Mouse (Mus musculus) 3134 (cell line): Measurements from ENCODE around the gene D5Ertd579e.
A peak's percentile ranks its signal among the peaks of the same experiment; 100 is the strongest.
"Not testable (repeated sequence)": the region's sequence is repeated elsewhere in the genome, so short reads cannot be mapped to it uniquely, and the experiment has no call there.

Experiments
- DNase-seq: peaks from one replicate; pipeline ENCODE4 v3.0.0-alpha.2; 2011; ENCODE audit warnings: low spot score; ENCODE audit not compliant: insufficient read length; ENCODE audit errors: extremely low read depth

The D5Ertd579e gene

DNA sequence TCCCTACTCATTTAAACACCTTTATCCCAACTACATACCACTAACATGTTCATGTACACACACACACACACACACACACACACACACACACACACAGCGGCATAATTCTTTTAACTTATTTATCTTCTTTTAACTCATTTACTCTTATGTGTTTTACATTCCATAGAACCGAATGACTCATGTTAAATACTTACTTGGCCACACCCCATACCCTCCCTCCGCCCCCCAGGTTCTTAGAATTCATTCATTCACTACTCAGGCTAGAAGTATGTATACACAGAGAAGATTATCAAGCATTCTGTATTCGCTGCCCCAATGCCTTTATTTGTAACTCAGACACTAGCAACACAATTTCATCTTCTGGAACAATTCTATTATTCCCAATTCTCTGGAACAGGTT, 10.7 kb downstream of the D5Ertd579e start:
- DNase-seq, result no peak

DNA sequence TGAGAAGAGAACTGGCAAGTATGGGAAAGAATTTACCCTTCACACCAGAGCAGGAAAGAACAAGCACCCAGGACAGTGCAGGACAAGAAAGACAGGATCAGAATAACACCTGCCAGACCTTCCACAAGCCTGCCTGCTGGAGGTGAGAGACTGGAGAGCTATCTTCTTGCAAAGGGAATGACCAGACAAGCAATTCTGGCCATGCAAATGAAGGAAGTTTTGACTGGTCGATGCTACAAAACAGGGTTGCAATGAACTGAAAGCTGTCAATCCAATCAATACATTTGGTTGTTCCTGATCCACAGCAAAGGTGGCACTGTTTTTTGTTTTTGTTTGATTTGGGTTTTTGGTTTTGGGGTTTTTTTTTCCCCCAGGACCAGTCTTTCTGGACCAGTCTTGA, 12.2 kb downstream of the D5Ertd579e start:
- no peak for DNase-seq

DNA sequence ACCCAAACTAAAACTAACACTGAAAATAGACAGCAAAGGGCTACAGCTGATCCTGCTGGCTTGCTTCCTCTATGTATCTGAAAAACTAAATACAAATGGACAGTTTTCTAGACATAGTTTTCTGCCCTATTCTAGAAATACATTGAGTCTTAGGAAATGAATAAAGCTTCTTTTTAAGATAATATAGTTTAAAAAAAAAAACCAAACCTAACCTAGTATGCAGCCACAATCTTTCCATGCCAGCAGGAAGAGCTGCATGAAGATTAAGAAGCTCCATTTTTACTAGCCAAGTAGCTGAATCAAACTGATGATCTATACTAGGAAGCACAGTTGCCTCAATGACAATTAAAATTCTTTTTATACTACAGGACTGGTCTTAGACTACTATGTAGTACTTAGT, 14.6 kb downstream of the D5Ertd579e start:
- no peak for DNase-seq

DNA sequence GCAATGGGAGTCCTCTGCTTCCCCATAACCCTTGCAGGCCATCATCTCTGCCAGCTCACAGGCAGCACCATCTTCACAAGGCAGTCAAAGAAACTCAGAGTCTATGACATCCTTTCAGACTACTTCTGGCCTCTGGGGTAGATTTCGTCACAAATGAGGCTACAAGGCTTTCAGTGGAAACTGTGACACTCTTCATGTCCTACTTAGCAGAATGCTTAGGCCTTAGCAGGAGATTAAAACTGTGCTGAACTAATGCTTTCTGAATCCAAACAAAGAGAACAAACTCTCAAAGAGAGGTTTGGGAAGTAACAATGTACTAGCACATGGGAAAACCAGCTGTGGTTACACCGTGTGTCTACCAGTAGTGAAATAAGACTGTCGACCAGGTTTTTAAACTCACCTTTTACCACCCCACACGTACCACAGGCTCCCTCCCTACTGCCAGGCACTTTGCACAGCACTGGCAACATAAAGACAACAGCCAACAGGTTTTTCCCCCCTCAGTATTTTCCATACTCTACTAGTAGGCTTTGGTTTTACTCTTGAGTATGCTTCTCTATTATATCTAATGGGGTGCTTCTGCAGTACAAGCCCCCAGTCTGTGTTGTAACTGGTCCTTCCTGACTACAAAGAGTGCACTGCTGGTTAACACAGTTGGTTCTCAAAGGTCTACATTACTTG, 15.8 kb downstream of the D5Ertd579e start:
- DNase-seq, result no peak

DNA sequence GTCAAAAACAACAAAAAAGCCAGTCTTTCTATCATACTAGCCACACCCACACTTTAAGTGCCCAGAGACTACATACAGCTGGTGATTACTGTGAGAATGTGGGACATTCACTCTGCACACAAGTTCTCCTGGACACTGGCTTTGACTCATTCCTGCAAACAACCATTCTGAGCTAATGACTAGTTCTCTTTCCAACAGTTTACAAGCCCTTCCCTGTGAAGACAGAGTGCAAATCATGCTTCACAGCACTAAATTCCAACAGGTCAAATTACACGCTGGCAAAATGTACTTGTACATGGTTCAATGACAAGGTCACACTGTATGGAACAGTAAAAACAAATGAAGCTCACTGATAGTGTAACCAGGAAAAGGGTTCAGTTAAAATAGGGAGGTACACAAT, 17.0 kb downstream of the D5Ertd579e start:
- peak; percentile 15 for DNase-seq

DNA sequence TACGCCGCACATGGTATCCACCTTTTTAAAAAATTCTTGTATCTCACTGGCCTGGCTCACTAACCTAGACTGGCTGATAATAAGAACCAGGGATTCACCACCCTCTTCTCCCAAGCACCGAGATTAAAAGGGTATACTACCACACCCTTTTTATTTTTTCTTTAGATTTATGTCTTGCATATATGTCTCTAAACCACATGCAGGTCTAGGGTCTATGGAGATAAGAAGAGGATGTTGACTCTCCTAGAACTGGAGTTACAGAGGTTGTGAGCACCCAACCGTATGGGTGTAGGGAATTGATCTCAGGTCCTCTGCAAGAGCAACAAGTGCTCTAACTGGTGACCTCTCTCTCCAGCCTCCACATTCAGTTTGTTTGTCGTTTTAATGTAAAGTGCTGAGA, 17.9 kb downstream of the D5Ertd579e start:
- DNase-seq, result no peak

DNA sequence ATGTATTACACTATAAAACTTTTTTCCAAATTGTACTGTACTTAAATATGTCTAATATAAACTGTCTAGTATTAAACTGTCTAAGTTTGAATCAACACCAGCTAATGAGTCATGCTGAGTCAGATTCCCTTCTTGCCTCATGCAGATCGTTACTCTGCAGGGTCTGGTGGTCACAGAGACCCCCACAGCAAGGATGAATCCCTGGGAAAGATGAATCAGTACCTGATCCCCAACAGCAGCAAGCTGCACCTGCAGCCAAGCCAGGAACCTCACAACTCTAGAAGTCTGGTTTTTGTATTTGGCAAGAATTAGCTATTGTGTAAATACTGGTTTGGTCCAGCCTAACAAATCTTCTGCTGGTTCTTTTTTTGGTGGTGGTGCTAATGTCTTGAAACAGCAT, 20.4 kb downstream of the D5Ertd579e start:
- DNase-seq, result peak; percentile 53

DNA sequence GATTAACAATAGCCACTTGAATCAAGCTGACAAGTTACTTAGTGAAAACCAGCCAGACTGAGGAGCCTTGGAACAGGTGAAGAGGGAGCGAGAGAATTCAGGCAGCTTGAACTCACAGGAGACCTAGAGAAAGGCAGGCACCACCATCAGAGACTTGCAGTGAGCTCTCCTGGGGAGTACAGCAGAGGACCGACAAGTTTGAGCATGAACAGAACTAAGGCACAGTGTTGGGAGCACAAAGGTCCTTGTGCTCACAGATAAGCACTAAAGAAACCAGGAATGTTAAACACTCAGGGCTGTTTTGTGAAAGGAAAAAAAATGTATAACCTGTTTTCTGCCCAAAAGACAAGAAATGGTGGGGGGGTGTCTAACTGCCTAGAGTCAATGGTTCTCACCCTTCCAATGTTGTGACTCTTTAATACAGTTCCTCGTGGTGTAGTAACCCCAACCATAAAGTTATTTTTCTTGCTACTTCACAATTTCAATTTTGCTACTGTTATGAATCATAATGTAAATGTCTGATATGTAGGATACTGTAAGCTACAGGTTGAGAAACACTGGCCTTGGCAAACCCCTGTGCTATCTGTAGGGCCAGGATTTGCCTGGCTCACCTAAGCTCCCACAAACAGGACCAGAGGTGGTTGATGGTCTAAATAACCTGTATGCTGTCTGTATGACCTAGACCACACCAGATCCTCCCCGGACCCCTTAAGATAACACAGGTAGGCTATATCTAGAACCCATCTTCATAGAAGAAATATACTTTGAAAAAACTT, 21.0 kb downstream of the D5Ertd579e start:
- DNase-seq, result no peak

DNA sequence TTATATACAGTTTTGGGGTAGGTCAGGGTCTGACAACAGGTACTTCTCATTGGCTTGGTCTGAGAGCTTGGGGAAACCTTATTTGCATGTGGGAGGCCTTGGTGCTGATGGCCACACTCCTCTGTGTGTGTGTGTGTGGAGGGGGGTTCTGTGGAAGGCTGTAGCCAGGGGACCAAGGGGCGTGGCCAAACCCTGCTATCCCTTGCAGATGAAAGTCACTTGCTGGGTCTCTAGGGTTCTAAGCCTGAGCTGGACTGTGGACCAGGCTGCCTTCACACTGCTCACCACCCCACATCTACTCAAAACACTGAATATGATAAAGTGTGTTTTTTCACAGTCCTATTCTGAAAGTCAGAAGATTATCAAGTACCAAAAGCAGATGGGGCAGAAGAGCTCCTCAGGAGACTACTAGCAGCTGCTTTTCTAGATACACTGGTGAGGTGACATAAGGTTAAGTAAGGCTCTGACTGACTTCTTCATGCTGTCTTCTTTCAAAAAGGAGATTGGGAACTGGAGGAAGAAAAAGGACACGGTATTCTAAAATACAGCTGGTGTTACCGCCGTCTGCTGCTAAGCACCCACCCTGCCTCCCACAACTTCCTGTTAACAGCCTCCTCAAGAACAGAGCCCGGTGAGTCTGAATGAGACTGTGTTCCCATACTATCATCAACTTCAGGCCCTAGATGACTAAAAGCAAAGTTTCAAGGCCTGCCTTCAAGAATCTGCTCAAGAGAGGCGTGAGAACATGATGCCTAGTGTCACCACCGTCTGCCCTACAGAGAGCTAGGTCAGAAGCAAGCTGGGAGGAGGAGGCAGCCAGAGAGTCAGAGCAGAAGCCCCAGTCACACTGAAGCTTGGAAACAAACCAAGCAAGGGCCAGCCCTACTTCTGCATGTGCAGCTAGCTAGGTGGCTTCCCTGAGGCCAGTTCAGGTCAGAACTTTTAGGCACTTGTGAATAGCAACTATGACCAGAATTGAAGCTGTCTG, 26.5 kb downstream of the D5Ertd579e start:
- no peak for DNase-seq

DNA sequence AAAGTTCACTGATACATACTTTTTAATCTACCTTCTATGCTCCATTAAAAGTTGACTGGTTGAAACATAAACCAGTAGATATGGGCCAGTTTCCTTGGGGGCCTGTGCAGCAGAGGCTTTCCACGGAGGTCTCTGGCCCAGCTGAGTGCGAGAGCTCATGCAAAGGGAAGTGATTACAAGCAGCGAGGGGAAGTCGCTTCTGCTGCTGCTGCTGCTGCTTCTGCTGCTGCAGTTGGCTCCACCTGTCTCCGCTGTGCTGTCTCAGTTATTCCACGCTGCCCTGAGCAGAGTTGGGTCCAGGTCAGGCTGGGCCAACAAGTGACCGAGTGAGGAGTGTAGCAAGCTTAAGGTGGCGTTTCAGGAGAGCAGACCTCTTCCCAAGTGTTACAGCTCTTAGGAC, 27.3 kb downstream of the D5Ertd579e start:
- DNase-seq, result no peak

DNA sequence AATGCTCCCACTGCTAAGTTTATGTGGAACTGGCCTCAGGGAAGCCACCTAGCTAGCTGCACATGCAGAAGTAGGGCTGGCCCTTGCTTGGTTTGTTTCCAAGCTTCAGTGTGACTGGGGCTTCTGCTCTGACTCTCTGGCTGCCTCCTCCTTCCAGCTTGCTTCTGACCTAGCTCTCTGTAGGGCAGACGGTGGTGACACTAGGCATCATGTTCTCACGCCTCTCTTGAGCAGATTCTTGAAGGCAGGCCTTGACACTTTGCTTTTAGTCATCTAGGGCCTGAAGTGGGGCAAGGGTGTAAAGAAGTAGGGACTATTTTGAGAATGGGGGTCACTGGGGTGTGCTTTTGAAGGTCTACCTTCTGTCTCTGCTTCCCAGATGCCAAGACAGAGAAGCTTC, 27.8 kb downstream of the D5Ertd579e start:
- DNase-seq, result not testable (repeated sequence)

DNA sequence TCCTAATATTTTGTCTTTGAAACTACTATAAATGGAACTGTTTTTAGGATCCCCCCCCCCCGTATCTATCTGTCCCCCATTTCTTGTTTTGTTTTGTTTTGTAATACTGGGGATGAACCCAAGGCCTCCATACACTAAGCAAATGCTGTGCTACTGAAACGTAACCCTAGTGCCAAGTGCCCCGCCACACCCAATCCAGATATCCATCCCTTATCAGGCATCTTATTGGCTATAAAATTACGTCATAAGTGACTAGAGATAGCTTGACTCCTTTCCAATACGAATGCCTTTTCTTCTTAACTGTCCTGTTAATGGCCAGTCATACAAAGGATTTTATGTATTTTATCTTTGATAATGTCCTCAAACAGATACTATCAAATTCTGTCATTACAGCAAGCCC, 28.7 kb downstream of the D5Ertd579e start:
- DNase-seq, result no peak

DNA sequence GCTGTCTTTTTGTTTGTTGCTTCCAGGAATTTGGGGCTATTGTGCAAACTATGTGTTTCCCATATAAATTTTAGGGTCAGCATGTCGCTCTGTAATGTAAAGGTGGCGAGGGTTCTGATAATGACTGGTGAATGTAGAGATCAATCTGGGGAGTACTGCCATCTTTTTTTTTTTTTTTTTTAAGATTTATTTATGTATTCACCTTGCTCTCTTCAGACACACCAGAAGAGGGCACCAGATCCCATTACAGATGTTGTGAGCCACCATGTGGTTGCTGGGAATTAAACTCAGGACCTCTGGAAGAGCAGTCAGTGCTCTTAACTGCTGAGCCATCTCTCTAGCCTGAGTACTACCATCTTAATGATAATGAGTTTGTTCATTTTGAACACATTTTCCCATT, 29.1 kb downstream of the D5Ertd579e start:
- DNase-seq, result not testable (repeated sequence)

DNA sequence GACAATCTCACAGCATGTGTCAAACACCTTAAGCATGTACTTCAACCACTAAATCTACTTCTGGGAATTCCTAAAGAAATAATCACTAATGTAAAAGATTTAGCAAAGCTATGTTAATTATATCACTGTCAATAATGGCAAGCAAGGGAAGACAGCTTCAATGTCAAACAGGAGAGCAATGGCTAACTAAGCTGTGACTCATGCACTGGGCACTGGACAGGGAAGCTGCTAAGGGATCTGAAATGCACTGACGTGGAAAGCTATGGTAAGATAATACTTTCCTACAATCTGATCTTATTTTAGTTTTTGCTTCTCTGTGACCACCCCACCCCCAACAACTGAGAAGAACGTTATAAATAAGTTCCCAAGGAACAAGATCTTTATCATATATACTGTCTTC, 32.5 kb downstream of the D5Ertd579e start:
- no peak for DNase-seq

DNA sequence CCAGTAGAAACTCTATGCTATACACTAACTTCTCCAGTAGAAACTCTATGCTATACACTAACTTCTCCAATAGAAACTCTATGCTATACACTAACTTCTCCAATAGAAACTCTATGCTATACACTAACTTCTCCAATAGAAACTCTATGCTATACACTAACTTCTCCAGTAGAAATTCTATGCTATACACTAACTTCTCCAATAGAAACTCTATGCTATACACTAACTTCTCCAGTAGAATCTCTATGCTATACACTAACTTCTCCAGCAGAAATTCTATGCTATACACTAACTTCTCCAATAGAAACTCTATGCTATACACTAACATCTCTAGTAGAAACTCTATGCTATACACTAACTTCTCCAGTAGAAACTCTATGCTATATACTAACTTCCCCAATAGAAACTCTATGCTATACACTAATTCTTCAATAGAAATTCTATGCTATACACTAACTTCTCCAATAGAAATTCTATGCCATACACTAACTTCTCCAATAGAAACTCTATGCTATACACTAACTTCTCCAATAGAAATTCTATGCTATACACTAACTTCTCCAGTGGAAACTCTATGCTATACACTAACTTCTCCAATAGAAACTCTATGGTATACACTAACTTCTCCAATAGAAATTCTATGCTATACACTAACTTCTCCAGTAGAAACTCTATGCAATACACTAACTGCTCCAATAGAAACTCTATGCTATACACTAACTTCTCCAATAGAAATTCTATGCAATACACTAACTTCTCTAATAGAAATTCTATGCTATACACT, 34.7 kb downstream of the D5Ertd579e start:
- DNase-seq, result not testable (repeated sequence)

DNA sequence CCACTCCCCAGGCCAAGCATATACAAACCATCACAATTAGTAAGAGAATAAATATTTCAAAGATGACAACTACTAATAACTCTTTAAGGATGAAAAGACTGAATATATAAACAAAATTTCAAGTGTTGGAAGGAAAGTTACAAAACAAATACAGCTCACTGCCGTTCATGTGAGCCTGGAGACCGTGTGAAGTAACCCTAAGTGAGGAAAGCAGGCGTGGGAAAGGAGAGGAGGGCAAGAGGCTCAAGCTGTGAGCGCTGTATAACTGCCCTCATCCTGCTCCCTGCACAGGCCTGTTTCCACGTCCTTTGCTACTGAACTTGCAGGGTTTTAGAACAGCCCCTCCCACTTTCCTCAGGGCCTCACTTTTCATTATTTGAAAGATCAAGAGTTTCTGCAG, 70.2 kb downstream of the D5Ertd579e start:
- DNase-seq, result no peak

DNA sequence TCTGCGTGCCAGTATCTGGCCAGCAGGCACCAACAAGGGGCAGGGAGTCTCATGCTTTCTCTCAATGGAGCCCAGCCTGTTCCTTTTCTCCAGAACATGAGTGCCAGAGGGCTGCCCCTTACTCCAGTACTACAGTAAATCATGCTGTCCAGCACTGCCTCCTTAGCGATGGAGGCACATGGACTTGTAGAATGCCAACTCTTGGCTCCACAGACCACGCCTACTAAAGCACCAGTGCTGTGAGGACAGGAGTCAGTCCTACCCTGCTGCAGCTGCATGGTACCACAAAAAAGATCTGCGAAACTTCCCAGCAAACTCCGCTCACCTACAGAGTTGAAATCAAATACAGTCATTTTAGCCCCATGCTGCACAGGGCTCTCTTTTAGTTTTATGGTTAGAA, 72.2 kb downstream of the D5Ertd579e start:
- DNase-seq, result no peak

DNA sequence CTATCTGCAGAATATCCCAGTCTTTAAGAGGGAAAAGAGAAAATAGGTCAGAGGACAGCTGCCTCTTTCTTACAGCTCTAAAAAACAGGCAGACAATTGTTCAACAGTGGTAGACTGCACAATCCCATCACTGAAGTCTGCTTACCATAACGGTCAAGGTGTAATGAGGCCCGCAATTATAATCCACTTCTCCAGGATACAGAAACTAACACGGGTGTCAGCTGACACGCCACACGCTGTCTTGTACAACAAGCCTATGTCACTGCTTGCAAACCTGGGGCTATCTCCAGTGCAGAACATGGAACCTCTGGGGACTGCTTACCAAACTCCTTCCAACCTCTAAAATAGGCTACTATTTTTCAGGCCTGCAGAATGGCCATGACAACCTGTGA, 74.8 kb downstream of the D5Ertd579e start:
- DNase-seq, result no peak

DNA sequence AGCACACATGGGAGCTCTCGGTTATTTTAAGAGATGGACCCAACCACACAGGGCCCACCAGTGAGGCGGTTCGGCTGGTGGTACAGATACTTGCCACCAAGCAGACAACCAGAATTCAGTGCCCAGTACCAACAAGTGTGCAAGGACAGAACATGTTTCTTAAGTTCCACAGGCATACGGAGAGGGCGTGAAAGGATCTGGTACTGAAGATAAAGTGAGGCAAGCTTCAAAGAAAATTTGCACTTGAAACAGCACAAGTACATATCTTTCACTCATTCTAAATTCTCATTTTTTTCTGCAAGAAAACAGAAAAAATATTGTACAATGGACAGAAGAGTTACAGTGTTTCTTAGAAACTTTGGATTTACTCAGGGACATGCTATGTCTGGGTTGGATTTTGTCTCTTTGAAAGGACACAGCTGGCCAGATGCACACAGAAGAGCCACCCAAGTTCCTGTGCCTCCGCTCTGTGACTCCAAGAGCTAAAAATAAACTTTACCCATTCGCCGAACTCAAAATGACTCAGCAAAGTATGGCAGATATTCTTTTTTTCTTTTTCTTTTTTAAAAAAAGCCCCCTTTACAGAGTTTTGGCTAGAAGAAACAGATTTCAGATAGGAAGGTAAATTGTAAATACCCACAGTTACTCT, 75.3 kb downstream of the D5Ertd579e start:
- DNase-seq, result no peak

DNA sequence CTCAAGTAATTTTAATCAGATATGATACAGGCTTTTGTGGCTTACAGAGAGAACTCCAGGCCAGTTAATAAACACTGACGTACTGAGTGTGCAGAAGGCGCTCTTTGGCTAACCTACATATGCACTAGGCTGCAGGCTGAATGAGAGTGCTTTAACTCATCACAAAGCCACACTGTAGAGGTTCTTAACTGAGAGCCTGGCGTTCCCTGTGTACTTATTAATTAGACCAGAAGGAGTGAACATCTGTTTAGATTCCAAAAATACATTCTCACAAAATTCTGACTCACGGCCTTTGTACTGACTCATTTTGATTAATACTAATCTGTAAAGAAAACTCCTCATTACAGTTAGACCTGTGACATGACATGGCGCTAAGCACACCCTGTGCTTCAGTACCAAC, 76.9 kb downstream of the D5Ertd579e start:
- no peak for DNase-seq
